Mouse (Mus musculus) B cell, adult (primary cell): ENCODE data around the gene Mlh3. TPM values are rescaled to one million over a fixed set of nuclear protein-coding genes. Genes with fewer than 3 reads are reported as not detected.

ENCODE experiments used
- total RNA-seq: library from RNA; stranded (reverse); gene quantifications from 4 replicates; pipeline ENCODE4 v1.2.4, GENCODE M21; 2023; ENCODE audit not compliant: inconsistent age

The Mlh3 gene
- 14.2 to 18.2 TPM (median 15.8 TPM) in 4 replicates for total RNA-seq

GRCm38 (mm10) chr12:85270319-85270718 lies at the start of gene Mlh3:
Gene Mlh3, minus strand, starts transcription at chr12:85270599.

GRCm38 (mm10) chr12:85288486-85289156 lies 18.2 kb upstream of the Mlh3 start, which contains the start of gene Zc2hc1c:
Gene Zc2hc1c, plus strand, starts transcription at chr12:85288591.

DNA sequence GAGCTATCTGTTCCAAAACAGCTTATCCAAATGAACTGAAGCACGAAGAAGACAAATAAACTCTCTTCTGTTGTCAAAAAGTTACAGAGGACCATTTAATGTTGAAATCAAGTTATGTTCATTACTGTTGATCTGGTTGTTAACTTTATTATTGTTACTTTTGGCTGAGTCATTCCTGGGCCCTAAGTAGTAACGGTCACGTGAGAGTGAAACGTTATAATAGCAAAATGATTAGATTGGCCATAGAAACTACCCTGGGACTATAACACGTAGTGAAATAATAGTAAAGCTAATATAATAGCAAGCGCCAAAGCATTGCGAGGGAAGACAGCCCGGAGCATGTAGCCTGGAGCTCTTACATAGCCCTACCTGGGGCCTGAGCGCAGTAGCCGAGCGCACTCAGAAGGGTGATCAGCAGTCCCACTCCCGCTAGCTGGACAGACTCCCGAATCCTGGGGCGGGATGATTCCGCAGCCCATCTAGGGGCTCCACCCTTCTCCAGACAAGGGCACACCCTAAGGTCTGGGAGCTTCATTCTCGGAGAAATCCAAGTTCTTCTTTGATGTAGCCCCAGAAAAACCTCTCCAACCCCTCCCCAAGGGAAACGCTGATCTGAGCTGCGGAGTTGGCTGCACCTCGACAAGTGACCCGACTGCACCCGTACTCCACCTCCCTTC lies 17.5 kb upstream of the Mlh3 start, which contains the start of gene Acyp1:
Gene Acyp1 (minus strand): TSS at position 630 of the 677 bp plus-strand sequence.

DNA sequence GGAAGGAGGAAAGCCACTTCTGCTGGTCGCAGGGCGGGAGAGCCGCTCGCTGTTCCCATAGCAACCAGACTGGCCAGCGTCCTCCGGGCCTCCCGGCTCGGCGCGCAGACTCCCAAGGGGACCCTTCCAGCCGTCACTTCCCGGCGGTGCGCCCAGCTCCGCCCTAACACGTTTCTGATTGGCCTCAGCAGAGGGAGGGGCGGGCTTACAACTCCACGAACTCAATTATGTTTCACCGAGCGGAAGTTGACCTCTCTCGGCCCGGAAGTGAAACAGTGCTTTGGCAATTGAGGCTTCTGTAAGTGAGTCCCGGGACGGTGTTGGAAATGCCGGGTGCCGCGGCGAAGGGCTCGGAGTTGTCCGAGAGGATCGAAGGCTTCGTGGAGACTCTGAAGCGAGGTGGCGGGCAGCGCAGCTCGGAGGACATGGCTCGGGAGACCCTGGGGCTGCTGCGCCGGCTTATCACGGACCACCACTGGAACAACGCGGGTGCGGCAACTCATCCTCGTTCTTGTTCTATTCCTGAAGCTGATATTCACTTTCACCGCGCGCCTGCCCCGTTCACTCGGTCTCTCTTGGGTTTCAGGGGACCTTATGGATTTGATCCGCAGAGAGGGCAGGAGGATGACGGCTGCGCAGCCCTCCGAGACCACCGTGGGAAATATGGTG lies 51.0 kb downstream of the Mlh3 start, which contains the start of gene Eif2b2:
Gene Eif2b2 (plus strand): TSS at position 246 of the 669 bp plus-strand sequence.

Other genes starting within 250 kb of the Mlh3 start
- 2.5 to 4.7 TPM (median 4.3 TPM) in 4 replicates for gene Prox2, start 159.8 kb downstream of the Mlh3 start, total RNA-seq
- 224 to 254 TPM (median 245 TPM) in 4 replicates for gene Dlst, start 159.8 kb downstream of the Mlh3 start, total RNA-seq
- 0.93 to 1.7 TPM (median 1.3 TPM) in 4 replicates for gene Rps6kl1, start 119.3 kb downstream of the Mlh3 start, total RNA-seq
- 0.35 to 0.45 TPM in 2 of 4 replicates, not detected in the others for gene Pgf, start 92.8 kb downstream of the Mlh3 start, total RNA-seq
- 104 to 136 TPM (median 109 TPM) in 4 replicates for gene Eif2b2, start 51.1 kb downstream of the Mlh3 start, total RNA-seq
- gene Acyp1, start 17.8 kb upstream of the Mlh3 start, total RNA-seq = 14.7 to 19.7 TPM (median 16.7 TPM) in 4 replicates
- gene Zc2hc1c, start 18.0 kb upstream of the Mlh3 start, total RNA-seq = 0.18 TPM in 1 of 4 replicates, not detected in the others
- 63.8 to 68.4 TPM (median 66.8 TPM) in 4 replicates for gene Nek9, start 68.8 kb upstream of the Mlh3 start, total RNA-seq
- 155 to 165 TPM (median 160 TPM) in 4 replicates for gene Tmed10, start 104.2 kb upstream of the Mlh3 start, total RNA-seq
- gene Fos, start 203.3 kb upstream of the Mlh3 start, total RNA-seq = 1,794 to 2,495 TPM (median 2,289 TPM) in 4 replicates